Mouse (Mus musculus) monocyte, adult 5-6 weeks (primary cell): Measurements from ENCODE around the gene Fga. TPM values are rescaled to one million over a fixed set of nuclear protein-coding genes. Genes with fewer than 3 reads are reported as not detected.
A peak's percentile ranks its signal among the peaks of the same experiment; 100 is the strongest.

Source experiments
- ATAC-seq: fragments of 153-309, 156-312 bp; replicated peaks from 2 replicates; pipeline ENCODE4 v1.8.0; 2017; ENCODE audit warnings: mild to moderate bottlenecking; ENCODE audit not compliant: low TSS enrichment, insufficient number of reproducible peaks, severe bottlenecking, poor library complexity, low FRiP score
- total RNA-seq: library from RNA; stranded (forward); fragments of 200-1000, 200-491, 200-594 nt; gene quantifications from 3 replicates; pipeline ENCODE4 v1.2.3, GENCODE M21; 2017

Gene Fga
- total RNA-seq, 1 experiment from 2014 or later, result not detected

GRCm38 (mm10) chr3:83020387-83020786 lies 5.5 kb upstream of the Fga start:
- no peak for ATAC-seq

- ATAC-seq, result no peak
Observed at GRCm38 (mm10) chr3:83021176-83021575, 4.7 kb upstream of the Fga start.

- no peak for ATAC-seq
Observed at GRCm38 (mm10) chr3:83025036-83025435, 840 bp upstream of the Fga start.

- no peak for ATAC-seq
Observed at GRCm38 (mm10) chr3:83027546-83028251, 1.8 kb downstream of the Fga start.

GRCm38 (mm10) chr3:83030331-83030730 lies 4.5 kb downstream of the Fga start:
- ATAC-seq, result no peak

- ATAC-seq, result no peak
Observed at GRCm38 (mm10) chr3:83032746-83033308, 7.0 kb downstream of the Fga start.

- ATAC-seq, result no peak
Observed at GRCm38 (mm10) chr3:83033801-83034200, 7.9 kb downstream of the Fga start.

GRCm38 (mm10) chr3:83038865-83039264 lies 13.0 kb downstream of the Fga start:
- no peak for ATAC-seq

- ATAC-seq, result no peak
Observed at GRCm38 (mm10) chr3:83039666-83040065, 13.8 kb downstream of the Fga start.

GRCm38 (mm10) chr3:83042451-83042850 lies 16.6 kb downstream of the Fga start:
- no peak for ATAC-seq

- ATAC-seq, result no peak
Observed at GRCm38 (mm10) chr3:83046649-83047048, 20.8 kb downstream of the Fga start.

GRCm38 (mm10) chr3:83049680-83050079 lies 23.8 kb downstream of the Fga start, which contains the start of gene Fgb:
TSS of gene Fgb (minus strand) at chr3:83049863.
- ATAC-seq, result no peak

GRCm38 (mm10) chr3:83050661-83051060 lies 24.8 kb downstream of the Fga start:
- ATAC-seq, result no peak

- no peak for ATAC-seq
Observed at GRCm38 (mm10) chr3:83052102-83052501, 26.2 kb downstream of the Fga start.

- no peak for ATAC-seq
Observed at GRCm38 (mm10) chr3:83053126-83053525, 27.2 kb downstream of the Fga start.

GRCm38 (mm10) chr3:83053758-83054157 lies 27.9 kb downstream of the Fga start:
- no peak for ATAC-seq

GRCm38 (mm10) chr3:83054759-83055158 lies 28.9 kb downstream of the Fga start:
- ATAC-seq, result no peak

- peak; percentile 93 for ATAC-seq
Observed at GRCm38 (mm10) chr3:83055281-83056038, 29.6 kb downstream of the Fga start, which contains the start of gene Plrg1. TSS of gene Plrg1 (plus strand) at chr3:83055522.

- ATAC-seq, result no peak
Observed at GRCm38 (mm10) chr3:83057046-83057445, 31.2 kb downstream of the Fga start.

- no peak for ATAC-seq
Observed at GRCm38 (mm10) chr3:83067920-83068319, 42.0 kb downstream of the Fga start.
